In genomic region chr14:76623371-76623988, GRCm38 (mm10) we compare ENCODE assay signal across 7 mouse cellular contexts.
A peak's percentile ranks its signal among the peaks of the same experiment; 100 is the strongest.
DNase-seq lines count a peak whose midpoint lies in the region; ATAC-seq and TF ChIP-seq lines count a peak whose summit lies in the region.

No protein-coding gene starts in this region.

- TF ChIP-seq CTCF in C2C12 (IDR thresholded peaks at IDR 0.05; ENCODE audit: control insufficient read depth, insufficient read depth, insufficient read length), result no peak
- TF ChIP-seq CTCF in brain, embryonic 14.5 days (IDR thresholded peaks at IDR 0.05; ENCODE audit: borderline replicate concordance, extremely low read depth, insufficient read depth, insufficient read length), result no peak
- no peak for TF ChIP-seq CTCF in cerebellum, adult 2 months (IDR thresholded peaks at IDR 0.05; ENCODE audit: borderline replicate concordance, insufficient read depth, low read depth, low read length)

- no peaks in the 10 kb centered on the region for H3K36me3 ChIP-seq in C2C12 (ENCODE audit: control insufficient read depth, insufficient read depth)
- no peaks in the 10 kb centered on the region for H3K36me3 ChIP-seq in hindbrain, embryonic 13.5 days

- WGBS in hindbrain, embryonic 13.5 days, result 33% methylated on average over 10 of the region's 10 CpGs
- WGBS in cerebellum, adult 2 months, result 72% methylated on average over 10 of the region's 10 CpGs

- no peak overlapping the region for H3ac ChIP-seq in C2C12 (ENCODE audit: control insufficient read depth, insufficient read length, low read depth)

- H3K9ac ChIP-seq in hindbrain, embryonic 13.5 days, result no peak overlapping the region

- TF ChIP-seq POLR2A in brain, embryonic 14.5 days (IDR thresholded peaks at IDR 0.05; ENCODE audit: borderline replicate concordance, extremely low read depth, insufficient read depth, insufficient read length, poor library complexity, severe bottlenecking), result no peak
- TF ChIP-seq POLR2A in cerebellum, adult 2 months (IDR thresholded peaks at IDR 0.05; ENCODE audit: borderline replicate concordance, insufficient read depth, low read length), result no peak

- no peaks in the 10 kb centered on the region for H3K9me3 ChIP-seq in hindbrain, embryonic 13.5 days

- peaks cover 54% of the 10 kb centered on the region for H3K4me1 ChIP-seq in hindbrain, embryonic 13.5 days (replicated peaks)
- peaks cover 11% of the 10 kb centered on the region for H3K4me1 ChIP-seq in cerebellum, adult 2 months (ENCODE audit: control insufficient read depth, insufficient read depth, low read length)

- H3K79me3 ChIP-seq in C2C12 (ENCODE audit: low read depth), result no peaks in the 10 kb centered on the region

- no peaks in the 10 kb centered on the region for H3K27me3 ChIP-seq in C2C12 (ENCODE audit: control insufficient read depth, insufficient read depth, insufficient read length)
- no peaks in the 10 kb centered on the region for H3K27me3 ChIP-seq in hindbrain, embryonic 13.5 days
- no peaks in the 10 kb centered on the region for H3K27me3 ChIP-seq in cerebellum, adult 2 months (ENCODE audit: control insufficient read depth, insufficient read depth, low read length)

- H3K79me2 ChIP-seq in C2C12 (ENCODE audit: control insufficient read depth, insufficient read depth), result no peaks in the 10 kb centered on the region

- H3K27ac ChIP-seq in hindbrain, embryonic 13.5 days, result peak overlapping the region; percentile 62
- H3K27ac ChIP-seq in cerebellum, adult 2 months (ENCODE audit: insufficient read depth, low read length), result no peak overlapping the region

- peak overlapping the region; percentile 27; the same call in 1 of the 2 replicates for H3K4me2 ChIP-seq in hindbrain, embryonic 13.5 days

- H3K4me3 ChIP-seq in C2C12 (ENCODE audit: insufficient read depth, poor library complexity, severe bottlenecking), result no peak overlapping the region
- H3K4me3 ChIP-seq in hindbrain, embryonic 13.5 days, result no peak overlapping the region
- H3K4me3 ChIP-seq in cerebellum, adult 2 months (replicated peaks; ENCODE audit: insufficient read depth, low read depth, low read length), result no peak overlapping the region

- peak; percentile 53 for DNase-seq in brain, embryonic 14.5 days (ENCODE audit: low read depth)
- DNase-seq in lung, postnatal 36 days, result peak; percentile 83
- no peak for DNase-seq in cerebellum, adult 2 months
- DNase-seq in adrenal gland, postnatal 10 days, result no peak
- no peak for DNase-seq in frontal cortex, postnatal 10 days (ENCODE audit: low spot score in 2 of 2)

- ATAC-seq in hindbrain, embryonic 13.5 days (ENCODE audit: low FRiP score), result no peak

TF ChIP-seq in C2C12, 6 proteins besides CTCF, POLR2A, EP300 and RAD21:
- TF ChIP-seq MAX (IDR thresholded peaks at IDR 0.05) (no peak), CEBPB (IDR thresholded peaks at IDR 0.05; ENCODE audit: low read depth) (peak; percentile 55), FOSL1 (IDR thresholded peaks at IDR 0.05; ENCODE audit: insufficient read depth, low read length, poor library complexity, severe bottlenecking) (no peak)

Comparison
In these comparisons a context has a peak if more than half of its experiments do, and no peak if none do; other contexts are left out.
1. DNase-seq: peak in brain, embryonic 14.5 days (single experiment) and lung, postnatal 36 days (single experiment); none in cerebellum, adult 2 months (0 of 2), adrenal gland, postnatal 10 days (single experiment) and frontal cortex, postnatal 10 days (0 of 2).